Mouse (Mus musculus): Measurements from ENCODE around the gene Elmo2.

DNA sequence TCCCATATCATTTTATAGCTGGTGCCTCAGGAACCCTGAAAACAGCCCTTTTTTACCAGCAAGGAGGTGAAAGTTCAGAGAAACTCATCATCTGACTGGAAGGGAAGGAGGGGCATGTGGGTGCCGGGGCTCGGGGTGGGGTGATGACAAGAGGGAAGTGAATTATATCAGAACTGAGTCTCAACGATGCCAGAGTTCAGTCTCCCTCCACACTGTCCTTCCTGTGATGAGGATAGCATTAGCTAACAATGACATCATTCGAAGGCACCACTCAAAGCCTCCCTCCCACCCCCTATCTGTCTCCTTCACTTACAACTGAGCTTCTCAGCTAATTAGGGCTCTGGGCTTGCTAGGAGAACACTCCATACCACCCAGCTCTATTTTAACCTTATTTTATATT lies 6.8 kb downstream of the Elmo2 start:
- TF ChIP-seq FLI1 (IDR thresholded peaks at IDR 0.05; ENCODE audit: low read length) (no peak), GATA1 (IDR thresholded peaks at IDR 0.05; ENCODE audit: borderline replicate concordance, low read length) (no peak)
